In genomic region chr1:55886383-55887070, GRCm38 (mm10) we compare ENCODE assay signal across 8 mouse cellular contexts.
A peak's percentile ranks its signal among the peaks of the same experiment; 100 is the strongest.
DNase-seq lines count a peak whose midpoint lies in the region; ATAC-seq and TF ChIP-seq lines count a peak whose summit lies in the region.

No protein-coding gene starts in this region.

- H3K27ac ChIP-seq in heart, embryonic 12.5 days (ENCODE audit: poor library complexity, severe bottlenecking): no peak overlapping the region
- H3K27ac ChIP-seq in ES-E14 (ENCODE audit: insufficient read depth, low read depth, low read length, poor library complexity, severe bottlenecking): no peak overlapping the region
- no peak overlapping the region for H3K27ac ChIP-seq in midbrain, embryonic 13.5 days

- H3K36me3 ChIP-seq in heart, embryonic 12.5 days: no peaks in the 10 kb centered on the region
- no peaks in the 10 kb centered on the region for H3K36me3 ChIP-seq in ES-E14 (ENCODE audit: control insufficient read depth, insufficient read depth, low read length, poor library complexity, severe bottlenecking)
- H3K36me3 ChIP-seq in midbrain, embryonic 13.5 days: no peaks in the 10 kb centered on the region

- DNase-seq in heart, postnatal 14 days: peak; percentile 14 to 67
- DNase-seq in ES-E14 (ENCODE audit: low read depth, low spot score): no peak
- DNase-seq in cerebellum, postnatal 10 days: peak; percentile 84 to 87
- peak; percentile 67 to 87 for DNase-seq in frontal cortex, postnatal 36 days (ENCODE audit: low spot score in 2 of 2)
- peak; percentile 62 to 79 for DNase-seq in layer of hippocampus, postnatal 14 days (ENCODE audit: low spot score in 2 of 2)

- in situ Hi-C loops in ES-E14 (cut with MboI; ENCODE audit: low sequenced_read_pairs in 2 of 2, unreplicated experiment in 2 of 2): loop anchor here in 1 of 2 experiments (25.0 kb wide), 2 partner anchors 1101 to 1326 kb away; partner anchors contain the start of gene Satb2

- 27% methylated on average over 5 of the region's 5 CpGs for WGBS in heart, embryonic 12.5 days
- WGBS in midbrain, embryonic 13.5 days: 11% methylated on average over 5 of the region's 5 CpGs

- no peak overlapping the region for H3K4me3 ChIP-seq in heart, embryonic 12.5 days
- H3K4me3 ChIP-seq in ES-E14 (ENCODE audit: insufficient read depth in 1 of 2, low read depth in 1 of 2, low read length in 2 of 2, poor library complexity in 1 of 2, severe bottlenecking in 1 of 2): no peak overlapping the region
- H3K4me3 ChIP-seq in midbrain, embryonic 13.5 days (replicated peaks): no peak overlapping the region

- intact Hi-C loops in heart, postnatal 14 days (cut with DNase I): loop anchor here (2.0 to 5.0 kb wide), 3 partner anchors 1091 to 1381 kb away; partner anchors contain the start of gene Satb2

- H3K27me3 ChIP-seq in heart, embryonic 12.5 days (replicated peaks): peaks cover 38% of the 10 kb centered on the region
- H3K27me3 ChIP-seq in midbrain, embryonic 13.5 days: peaks cover 91% of the 10 kb centered on the region

- no peak overlapping the region for H3K9ac ChIP-seq in heart, embryonic 12.5 days
- H3K9ac ChIP-seq in ES-E14 (ENCODE audit: insufficient read depth, low read depth, low read length, poor library complexity, severe bottlenecking): no peak overlapping the region
- no peak overlapping the region for H3K9ac ChIP-seq in midbrain, embryonic 13.5 days (replicated peaks)

- no peak for ATAC-seq in heart, embryonic 12.5 days (ENCODE audit: insufficient number of reproducible peaks, low FRiP score)
- ATAC-seq in midbrain, embryonic 13.5 days: peak; percentile 21; the same call in 1 of the 2 replicates
- no peak for ATAC-seq in activated CD4-positive, CD25-positive, alpha-beta regulatory T cell, adult 4 months

- H3K9me3 ChIP-seq in heart, embryonic 12.5 days (replicated peaks): no peaks in the 10 kb centered on the region
- no peaks in the 10 kb centered on the region for H3K9me3 ChIP-seq in ES-E14 (ENCODE audit: control insufficient read depth, insufficient read depth, low read depth, low read length)
- H3K9me3 ChIP-seq in midbrain, embryonic 13.5 days: no peaks in the 10 kb centered on the region

- H3K4me1 ChIP-seq in heart, embryonic 12.5 days (replicated peaks): peaks cover 17% of the 10 kb centered on the region
- no peaks in the 10 kb centered on the region for H3K4me1 ChIP-seq in ES-E14 (ENCODE audit: control insufficient read depth in 2 of 2, insufficient read depth in 2 of 2, low read length in 2 of 2, poor library complexity in 1 of 2)
- peaks cover 25% of the 10 kb centered on the region for H3K4me1 ChIP-seq in midbrain, embryonic 13.5 days (replicated peaks)

- no peak overlapping the region for H3K4me2 ChIP-seq in heart, embryonic 12.5 days
- no peak overlapping the region for H3K4me2 ChIP-seq in midbrain, embryonic 13.5 days (replicated peaks)

TF ChIP-seq in ES-E14, 5 proteins besides CTCF, POLR2A, EP300 and RAD21:
- TF ChIP-seq ZC3H11A (IDR thresholded peaks at IDR 0.05; ENCODE audit: borderline replicate concordance, low read depth, low read length) (peak; percentile 65; the same call in 1 of the 2 replicates), MAFK (IDR thresholded peaks at IDR 0.05; ENCODE audit: insufficient read depth, low read depth, low read length) (no peak), CHD2 (IDR thresholded peaks at IDR 0.05; ENCODE audit: low read depth, low read length) (no peak)
